Mouse (Mus musculus): ENCODE measurements around the gene Cd79a.

Cd79a gene

DNA sequence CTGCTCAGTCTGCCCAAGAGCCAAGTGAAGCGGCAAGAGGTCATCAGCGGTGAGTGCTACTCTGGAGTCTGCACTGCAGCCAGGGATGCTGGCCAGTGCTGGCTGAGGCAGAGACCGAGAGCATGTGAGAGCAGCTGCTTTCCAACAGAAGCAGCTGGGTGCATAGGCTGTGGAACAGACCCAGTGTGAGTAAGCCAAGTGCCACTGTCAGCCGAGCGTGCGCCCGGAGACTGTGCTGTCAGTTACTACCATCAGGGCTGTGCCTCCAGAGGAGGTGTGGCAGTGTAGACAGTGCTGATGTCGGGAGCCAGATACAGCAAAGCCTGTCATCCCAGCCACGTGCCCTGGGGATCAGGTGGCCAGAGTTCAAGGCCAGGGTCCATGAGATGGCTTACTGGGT is 22.5 kb downstream of the Cd79a start:
- no peak for DNase-seq (ENCODE audit: low spot score)

DNA sequence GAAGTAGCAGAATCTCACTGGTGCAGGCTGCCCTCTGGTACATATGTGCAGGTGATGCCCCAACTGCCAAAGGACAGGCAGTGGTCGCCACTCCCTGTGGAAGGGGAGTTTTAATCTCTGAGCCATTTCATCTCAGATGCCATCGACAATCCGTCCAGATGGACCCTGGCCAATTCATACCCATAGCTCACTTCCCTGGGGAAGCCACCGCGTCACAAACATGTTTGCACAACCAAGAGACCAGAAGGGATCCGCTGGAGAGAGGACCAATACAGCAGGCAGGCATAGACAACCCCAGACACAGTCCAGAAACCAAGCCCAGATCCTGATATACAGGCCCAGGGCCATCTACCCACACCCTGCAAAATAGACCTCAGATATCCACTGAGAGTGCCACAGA is 33.3 kb downstream of the Cd79a start:
- DNase-seq (ENCODE audit: low spot score): no peak

DNA sequence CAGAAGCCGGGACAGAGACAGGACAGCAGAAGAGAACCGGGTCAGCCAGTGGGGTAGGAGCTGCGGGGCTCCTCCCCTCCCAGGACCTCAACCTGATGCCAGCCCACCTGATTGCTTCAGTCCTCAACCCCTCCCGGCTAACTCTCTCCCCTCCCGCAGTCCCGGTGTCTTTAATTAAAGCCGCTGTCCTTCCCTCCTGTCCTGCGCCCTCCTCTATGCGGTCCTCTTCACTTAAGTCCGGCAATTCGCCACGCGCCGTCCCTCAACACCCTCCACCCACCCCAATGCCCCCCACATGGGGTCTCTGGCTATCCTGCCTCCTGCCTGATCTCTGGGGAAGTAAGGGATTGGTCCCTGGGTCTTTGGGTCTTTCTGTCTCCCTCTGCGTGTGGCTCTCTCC is 34.5 kb downstream of the Cd79a start:
- no peak for DNase-seq (ENCODE audit: low spot score)

DNA sequence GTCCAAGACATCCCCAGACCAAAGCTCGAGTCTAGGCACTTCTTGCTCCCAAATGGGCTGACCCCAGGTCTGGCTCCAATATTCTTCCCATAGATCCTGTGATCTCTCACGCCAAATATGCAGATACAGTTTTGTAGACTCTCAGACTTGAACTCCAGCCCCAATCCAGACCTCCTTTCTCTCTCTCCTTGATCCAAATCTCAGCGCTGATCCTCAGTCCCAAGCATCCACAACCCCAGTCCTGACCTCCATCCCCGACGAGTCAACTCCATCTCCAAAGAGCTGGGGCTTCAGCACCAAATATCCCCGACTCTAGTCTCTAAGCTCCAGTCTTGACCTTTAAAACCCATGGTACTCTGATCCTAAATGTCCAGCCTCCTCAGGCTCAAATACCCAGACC is 46.5 kb downstream of the Cd79a start:
- DNase-seq (ENCODE audit: low spot score): no peak

DNA sequence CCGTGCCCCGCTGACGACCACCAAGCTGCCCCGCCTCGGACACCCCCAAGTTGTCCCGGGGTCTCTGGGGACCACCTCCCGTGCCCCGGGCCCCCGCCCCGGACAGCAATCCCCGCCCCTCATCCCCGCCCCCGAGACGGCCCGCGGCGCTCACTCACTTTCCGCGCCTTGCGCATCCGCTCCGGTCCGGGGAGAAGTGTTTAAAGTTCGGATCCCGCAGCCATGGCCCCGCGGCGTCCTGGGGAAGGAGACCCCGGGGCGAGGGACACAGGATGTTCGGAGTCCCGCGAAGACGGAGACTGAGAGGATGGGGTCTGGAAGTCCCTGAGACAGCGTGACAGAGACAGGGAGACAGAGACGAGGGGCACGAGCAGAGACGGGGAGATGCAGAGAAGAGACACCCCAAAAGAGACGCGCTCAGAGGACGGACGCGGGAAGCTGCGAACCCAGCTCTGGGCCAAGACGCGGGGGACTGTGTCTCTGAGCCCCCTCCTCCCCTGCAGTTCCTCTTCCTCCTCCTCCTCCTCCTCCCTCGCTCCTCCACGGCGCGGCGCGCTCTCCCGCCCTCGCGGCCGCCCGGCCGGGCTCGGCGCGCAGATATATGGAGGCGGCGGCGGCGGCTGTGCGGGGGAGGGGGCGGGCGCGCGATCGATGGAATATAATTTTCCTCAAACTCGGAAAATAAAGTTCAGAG is 47.2 kb downstream of the Cd79a start, which contains the start of gene Gm4881:
TSS of gene Gm4881 (minus strand) at position 238 of the 694 bp plus-strand sequence.
- no peak for DNase-seq (ENCODE audit: low spot score)

DNA sequence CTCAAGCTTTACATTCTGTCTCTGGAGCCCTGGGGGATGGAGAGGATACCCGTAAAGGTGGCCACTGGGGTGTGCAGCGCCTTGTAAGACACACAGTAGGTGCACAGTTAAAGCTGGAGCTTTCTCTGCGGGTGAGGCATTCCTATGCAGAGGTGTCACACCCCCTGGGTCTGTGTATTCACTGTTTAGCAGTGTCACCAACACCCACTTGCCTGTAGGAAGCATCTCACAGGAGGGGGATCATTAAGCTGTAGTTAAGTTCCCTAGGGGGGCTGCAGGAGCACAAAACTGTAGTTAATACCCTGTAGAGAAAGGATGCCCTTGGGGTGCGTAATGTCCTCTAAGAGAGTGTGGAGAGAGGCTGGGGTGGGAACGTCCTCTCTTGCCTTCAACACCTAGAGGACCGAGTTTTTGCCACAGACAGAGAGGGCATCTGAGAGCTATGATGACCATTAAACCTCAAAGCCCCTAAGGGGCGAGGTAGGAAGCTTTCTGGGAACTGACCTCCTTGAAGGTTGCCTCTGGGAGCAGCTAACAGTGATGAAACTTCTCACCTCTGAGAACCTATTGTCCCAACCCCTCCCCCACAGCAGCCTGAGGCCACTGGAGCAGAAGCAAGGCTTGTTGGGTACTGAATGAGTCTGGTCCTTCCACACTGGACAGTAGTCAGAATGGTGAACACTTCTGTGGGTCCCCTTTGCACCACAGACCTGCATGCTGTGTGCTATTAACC is 50.3 kb downstream of the Cd79a start:
- DNase-seq (ENCODE audit: low spot score): no peak

DNA sequence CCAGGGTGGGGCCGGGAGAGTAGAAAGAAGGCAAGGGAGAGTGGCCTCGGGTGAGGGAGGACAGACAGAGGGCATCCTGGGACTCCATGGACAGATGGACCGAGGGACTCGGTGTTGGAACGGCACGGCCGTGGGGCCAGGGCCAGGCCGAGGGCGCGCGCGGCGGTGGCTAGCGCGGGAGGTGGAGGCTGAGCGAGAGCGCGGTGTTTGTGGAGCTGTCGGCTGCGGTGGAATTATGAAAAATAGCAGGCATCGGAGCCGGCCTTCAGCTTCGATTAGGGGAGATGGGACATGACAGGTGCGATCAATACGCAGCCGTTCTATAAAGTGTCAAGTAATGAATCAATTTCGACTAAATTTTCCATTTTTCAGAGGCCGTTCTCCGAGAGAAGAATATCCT is 51.6 kb downstream of the Cd79a start:
- DNase-seq (ENCODE audit: low spot score): no peak

DNA sequence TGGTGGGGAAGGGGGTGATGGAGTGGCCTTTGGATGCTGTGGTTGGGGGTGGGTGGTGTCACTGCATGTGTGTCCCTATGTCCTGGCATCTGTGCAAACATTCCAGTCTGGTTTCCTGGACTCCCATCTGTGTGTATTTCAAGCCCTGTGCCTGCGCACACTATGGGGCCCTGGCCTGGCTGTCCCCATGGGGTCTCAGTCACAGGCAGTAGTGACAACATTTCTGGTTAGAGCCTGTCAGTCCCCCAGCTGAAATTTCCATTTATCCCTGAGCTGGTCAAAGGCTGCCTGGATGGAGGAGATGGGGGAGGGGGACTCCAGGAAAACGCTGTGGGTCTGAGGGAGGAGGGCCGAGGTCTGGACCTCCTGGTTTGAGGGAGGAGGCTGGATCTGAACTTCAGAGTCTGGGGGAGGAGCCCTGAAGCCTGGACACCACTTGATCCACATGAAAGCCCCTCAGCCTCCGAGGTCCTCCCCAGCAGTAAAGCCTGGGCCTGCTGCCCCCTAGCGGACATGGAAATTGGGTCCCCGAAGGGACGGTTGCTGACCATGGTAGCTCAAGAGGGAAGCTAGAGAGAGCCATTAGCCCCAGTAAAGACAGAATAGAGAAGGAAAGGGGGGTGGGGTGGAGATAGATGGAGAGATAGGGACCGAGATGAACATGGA is 52.9 kb downstream of the Cd79a start:
- DNase-seq (ENCODE audit: low spot score): no peak

All from layer of hippocampus, adult 9-10 months (tissue).